Mouse (Mus musculus) embryonic stem cell, embryonic (primary cell): ENCODE data around the gene Fez2.

ENCODE experiments used
- CTCF ChIA-PET, 4 experiments: fragments of 300-600 bp in 2 of 4; fragments of 350-600 bp in 2 of 4; sonication (Branson Sonifier 250); formaldehyde crosslinking; loops; one replicate each; lab custom pipeline; 2022; ENCODE audit warnings: inconsistent platforms in 2 of 4; lab: Charles Lee
- POLR2A ChIA-PET, 4 experiments: fragments of 300-600 bp in 2 of 4; fragments of 350-600 bp in 2 of 4; sonication (Branson Sonifier 250); formaldehyde crosslinking; loops; one replicate each; lab custom pipeline; 2022; ENCODE audit warnings: antibody characterized with exemption in 4 of 4, inconsistent platforms in 1 of 4; lab: Charles Lee

Fez2 gene

DNA sequence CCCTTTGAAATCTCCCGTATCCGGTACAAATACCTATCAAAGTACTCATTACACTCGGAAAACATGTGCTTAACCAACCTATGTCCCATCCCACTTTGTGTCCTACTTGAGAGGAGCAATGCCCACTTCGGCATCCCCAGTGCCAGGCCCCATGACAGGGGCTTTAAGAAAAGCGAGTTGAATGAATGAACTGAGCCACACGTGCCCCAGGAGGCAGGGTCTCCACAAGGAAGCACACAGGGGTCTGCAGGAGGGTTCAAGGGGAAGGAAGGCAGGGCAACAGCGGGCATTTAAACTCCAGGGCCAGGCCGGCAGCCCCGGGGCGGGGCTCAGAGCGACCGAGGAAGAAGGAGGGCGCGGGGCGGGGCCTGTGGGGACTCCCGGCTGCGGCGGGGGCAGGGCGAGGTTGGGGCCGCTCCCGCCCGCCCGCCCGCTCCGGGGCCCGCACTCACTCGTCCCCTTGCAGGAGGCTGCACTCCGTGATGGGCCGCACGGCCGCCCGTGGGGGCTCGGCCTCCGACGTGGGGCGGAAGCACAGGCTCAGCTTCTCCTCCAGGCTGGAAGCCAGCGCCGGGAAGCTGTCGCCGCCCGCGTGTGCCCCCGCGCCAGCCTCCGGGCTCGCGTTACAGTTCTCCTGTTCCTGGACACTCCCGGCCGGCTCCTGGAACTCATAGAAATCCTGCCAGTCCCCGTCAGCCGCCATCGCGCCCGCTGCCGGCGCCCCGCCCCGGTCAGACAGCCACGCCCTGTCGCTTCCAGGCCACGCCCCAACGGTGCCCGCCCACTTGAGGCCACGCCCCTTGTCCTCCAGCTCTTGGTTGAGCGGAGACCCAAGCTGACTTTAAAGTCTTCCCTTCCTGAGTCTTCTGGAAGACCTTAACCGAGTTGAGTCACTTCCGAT is at the start of gene Fez2:
TSS of gene Fez2 (minus strand) at position 772 of the 901 bp plus-strand sequence.
- ChIA-PET CTCF (interaction anchor here in 3 of 4 experiments (1.1 to 1.4 kb wide), 4 partner anchors 12 to 43 kb away, joined by 3 to 5 read pairs (median 4); no protein-coding TSS in a partner anchor), POLR2A (interaction anchor here in 3 of 4 experiments (0.7 to 1.0 kb wide), 3 partner anchors 17 to 127 kb away, joined by 3 to 4 read pairs (median 4); no protein-coding TSS in a partner anchor)

DNA sequence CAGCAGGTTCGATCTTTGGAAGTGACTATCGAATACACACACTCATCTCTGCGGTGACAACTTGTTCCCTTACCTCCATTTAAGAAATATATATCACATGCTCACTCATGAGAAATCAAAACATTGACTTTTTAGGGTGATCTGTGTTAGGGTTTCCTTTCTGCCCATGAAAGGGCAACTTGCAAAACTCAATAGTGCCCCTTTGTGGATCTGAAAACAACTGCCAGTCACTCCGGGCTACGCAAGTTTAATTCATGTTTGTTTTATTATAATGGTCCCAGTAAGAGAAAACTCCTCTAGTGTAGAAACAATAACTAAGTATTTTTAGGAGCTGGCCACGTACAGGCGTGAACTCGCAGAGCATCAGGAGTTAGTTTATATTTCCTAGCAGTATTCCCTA is 47.5 kb upstream of the Fez2 start:
- POLR2A ChIA-PET, result interaction anchor here in 1 of 4 experiments (0.6 kb wide), 1 partner anchor 56 kb away, joined by 3 read pairs; no protein-coding TSS in a partner anchor
- CTCF ChIA-PET, result no interaction called here

DNA sequence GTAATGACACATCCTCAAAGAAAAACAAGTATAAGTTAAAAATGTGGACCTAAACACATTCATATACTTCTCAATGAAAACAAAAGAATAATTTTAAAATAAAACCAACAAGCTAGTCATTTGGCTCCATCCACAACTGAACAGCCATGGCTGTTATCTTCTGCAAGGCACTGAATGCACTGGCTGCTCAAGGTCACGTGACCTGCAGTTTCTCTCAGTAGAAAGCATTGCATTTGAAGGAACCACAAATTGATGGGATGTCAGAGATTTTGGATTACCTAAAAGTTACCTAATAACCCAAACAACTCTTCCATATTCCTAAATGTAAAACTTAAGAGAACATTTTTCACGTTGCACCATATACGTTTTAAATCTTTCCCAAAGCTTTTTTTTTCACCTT is 47.1 kb upstream of the Fez2 start:
- POLR2A ChIA-PET, result interaction anchor here in 1 of 4 experiments (0.6 kb wide), 1 partner anchor 56 kb away, joined by 3 read pairs; no protein-coding TSS in a partner anchor
- CTCF ChIA-PET, result no interaction called here

DNA sequence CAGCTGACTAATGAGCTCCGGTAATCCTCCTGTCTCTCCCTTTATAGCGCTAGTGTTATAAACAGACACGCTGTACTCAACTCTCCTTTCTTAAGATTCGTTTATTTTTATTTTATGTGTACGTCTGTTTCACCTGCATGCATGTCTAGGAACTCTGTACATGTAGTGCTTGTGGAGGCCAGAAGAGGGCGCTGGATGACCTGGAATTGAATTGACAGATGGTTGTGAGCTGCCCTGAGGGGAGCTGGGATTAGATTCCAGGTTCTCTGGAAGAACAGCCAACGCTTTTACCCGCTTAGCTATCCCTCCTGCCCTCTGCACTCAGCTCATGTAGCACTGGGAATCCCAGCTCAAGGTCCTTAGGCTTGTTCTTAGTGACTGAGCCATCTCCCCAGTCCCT is 42.2 kb upstream of the Fez2 start:
- CTCF ChIA-PET, result interaction anchor here (0.6 to 1.7 kb wide), 13 partner anchors 8 to 167 kb away, joined by 3 to 7 read pairs (median 4); no protein-coding TSS in a partner anchor
- POLR2A ChIA-PET, result interaction anchor here in 1 of 4 experiments (1.0 kb wide), 1 partner anchor 19 kb away, joined by 5 read pairs; no protein-coding TSS in a partner anchor

DNA sequence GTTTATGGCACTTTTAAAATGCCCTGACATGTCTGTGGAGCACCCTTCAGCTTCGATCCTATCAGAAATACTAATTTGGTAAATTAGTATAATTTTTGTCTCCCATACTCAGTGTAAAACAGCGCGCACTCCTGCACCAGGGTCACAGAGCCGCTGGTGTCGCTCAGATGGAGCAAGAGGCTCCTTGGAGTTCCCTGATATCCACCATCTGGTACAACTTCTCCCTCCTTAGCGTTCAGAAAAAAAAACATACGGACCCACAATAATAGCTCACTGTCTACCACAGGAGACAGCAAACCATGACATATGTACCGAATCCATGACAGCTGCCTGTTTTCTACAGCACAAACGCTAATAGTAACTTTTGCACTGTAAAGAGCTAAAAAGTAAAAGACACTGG is 37.6 kb upstream of the Fez2 start:
- ChIA-PET POLR2A (no interaction called here), CTCF (interaction anchor here in 2 of 4 experiments (0.7 to 2.2 kb wide), 3 partner anchors 26 to 414 kb away, joined by 3 to 8 read pairs (median 4); no protein-coding TSS in a partner anchor)

DNA sequence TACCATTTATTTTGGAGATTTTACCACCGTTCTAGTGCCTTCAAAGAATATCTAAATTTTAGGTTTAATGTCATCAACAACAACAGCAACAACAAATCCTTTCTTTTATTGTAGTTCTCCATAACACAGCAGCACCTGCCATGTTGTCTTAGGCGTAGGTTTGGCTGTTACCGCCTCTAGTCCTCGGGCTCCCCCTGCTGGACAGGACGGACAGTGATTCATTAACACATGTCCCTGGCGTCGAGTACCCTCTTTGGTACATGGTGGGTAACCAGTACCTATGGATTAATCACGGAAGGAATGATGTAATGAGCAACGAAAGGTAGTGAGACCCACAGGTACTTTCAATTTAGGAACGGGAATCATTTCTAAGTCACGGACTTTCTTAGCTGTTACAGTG is 37.2 kb upstream of the Fez2 start:
- CTCF ChIA-PET, result interaction anchor here in 2 of 4 experiments (0.7 to 2.2 kb wide), 3 partner anchors 25 to 414 kb away, joined by 3 to 8 read pairs (median 4); no protein-coding TSS in a partner anchor
- POLR2A ChIA-PET, result no interaction called here

DNA sequence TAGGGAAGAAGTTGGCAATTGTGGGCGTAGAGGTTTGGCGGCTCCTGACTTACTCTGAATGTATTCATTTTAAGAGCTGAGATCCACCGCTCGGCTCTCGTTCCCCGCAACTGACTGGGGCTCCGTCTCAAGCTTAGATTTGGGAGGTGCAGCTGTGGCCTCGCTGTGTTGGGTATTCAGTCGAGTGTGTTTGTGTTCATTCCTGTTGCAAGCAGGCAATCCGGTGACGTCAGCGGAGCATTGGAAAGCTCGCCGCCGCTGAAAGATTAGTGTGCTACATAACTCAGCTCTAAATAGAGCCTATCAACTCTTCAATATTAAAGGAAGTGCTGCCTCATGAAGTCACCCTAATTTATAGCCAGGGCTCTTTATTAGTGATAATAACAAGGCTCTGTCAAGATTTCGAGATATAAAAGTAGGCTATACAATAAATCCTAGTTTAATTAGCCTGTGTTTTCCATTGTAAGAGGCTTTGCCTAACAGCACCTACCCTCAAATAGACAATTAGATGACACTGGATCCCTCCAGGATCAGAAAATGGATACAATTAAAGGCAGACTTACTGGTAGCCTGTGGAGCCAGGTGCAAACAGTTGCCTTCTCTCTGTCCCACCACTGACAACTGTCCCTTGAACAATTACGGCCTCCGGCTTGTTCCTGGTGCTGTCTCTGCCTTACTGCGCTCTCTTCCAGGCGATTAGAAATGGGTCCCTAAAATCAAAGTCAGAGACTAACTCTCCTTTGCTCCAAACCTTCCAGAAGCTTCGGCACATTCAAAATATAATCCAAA is 36.4 kb upstream of the Fez2 start:
- CTCF ChIA-PET, result interaction anchor here (0.6 to 2.2 kb wide), 6 partner anchors 13 to 413 kb away, joined by 3 to 8 read pairs (median 4); no protein-coding TSS in a partner anchor

DNA sequence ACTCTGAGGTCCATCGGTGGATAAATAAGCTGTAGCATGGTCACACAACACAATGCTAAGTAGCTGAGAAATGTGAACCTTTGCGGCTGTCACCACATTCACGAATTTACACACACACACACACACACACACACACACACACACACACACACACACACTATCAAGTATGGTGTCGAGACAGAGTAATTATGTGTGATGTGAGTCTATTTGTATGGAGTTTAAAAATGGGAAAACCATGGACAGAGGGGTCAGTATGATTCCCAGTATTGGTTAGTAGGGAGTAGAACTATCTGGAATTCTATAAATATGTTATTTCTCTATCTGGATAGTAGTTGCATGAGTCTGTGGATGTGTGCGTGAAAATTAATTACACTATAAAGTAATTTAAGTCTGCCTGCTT is 35.6 kb upstream of the Fez2 start:
- CTCF ChIA-PET, result interaction anchor here (0.6 to 2.2 kb wide), 6 partner anchors 12 to 412 kb away, joined by 3 to 8 read pairs (median 4); no protein-coding TSS in a partner anchor
- POLR2A ChIA-PET, result interaction anchor here in 1 of 4 experiments (1.3 kb wide), 1 partner anchor 12 kb away, joined by 3 read pairs; no protein-coding TSS in a partner anchor

More for the DNA sequence above, 36.4 kb upstream of the Fez2 start:
- POLR2A ChIA-PET, result interaction anchor here in 1 of 4 experiments (1.3 kb wide), 1 partner anchor 13 kb away, joined by 3 read pairs; no protein-coding TSS in a partner anchor

DNA sequence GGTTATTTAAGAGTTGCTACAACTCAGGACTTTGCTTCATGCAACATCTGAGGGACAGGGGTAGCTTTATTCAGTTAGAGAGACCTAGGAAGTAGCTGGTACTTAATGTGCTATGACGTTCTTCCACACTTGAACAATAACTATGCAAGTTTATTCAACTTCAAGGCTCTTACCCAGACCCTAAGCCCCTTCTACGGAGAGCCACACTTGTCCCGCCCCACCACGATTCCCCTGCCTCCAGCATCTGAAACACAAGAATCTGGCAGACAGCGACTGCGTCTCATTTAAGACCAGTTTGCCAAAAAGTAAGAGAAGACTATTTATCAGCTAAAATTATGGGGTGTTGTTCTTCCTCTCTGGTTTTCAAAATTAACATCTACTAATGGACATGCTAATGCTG is 33.9 kb upstream of the Fez2 start:
- ChIA-PET POLR2A (no interaction called here), CTCF (interaction anchor here in 1 of 4 experiments (1.3 kb wide), 1 partner anchor 8 kb away, joined by 4 read pairs; no protein-coding TSS in a partner anchor)

DNA sequence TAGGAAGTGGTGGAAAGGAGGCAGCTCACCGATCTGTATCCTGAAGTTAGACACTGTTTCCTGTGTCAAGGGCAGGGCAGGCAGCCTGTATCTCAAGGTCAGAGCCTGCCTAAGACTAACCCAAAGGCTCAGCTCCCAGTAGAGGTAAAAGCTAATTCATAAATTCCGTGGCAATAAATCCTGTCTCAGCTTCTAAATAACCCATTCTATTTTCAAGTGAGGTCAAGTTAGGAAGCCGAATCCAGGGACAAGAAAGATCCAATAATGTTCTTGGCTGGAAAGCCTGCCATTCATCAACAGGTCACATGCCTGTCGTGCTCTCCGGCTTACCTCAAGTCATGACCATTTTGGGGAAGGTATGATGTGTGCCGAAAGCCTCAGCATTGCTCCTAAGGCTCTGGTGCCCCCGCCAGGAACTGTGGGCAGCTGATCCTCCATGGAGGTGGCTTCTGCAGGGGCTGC is 33.4 kb upstream of the Fez2 start:
- POLR2A ChIA-PET, result no interaction called here
- CTCF ChIA-PET, result interaction anchor here in 1 of 4 experiments (1.3 kb wide), 1 partner anchor 9 kb away, joined by 4 read pairs; no protein-coding TSS in a partner anchor

DNA sequence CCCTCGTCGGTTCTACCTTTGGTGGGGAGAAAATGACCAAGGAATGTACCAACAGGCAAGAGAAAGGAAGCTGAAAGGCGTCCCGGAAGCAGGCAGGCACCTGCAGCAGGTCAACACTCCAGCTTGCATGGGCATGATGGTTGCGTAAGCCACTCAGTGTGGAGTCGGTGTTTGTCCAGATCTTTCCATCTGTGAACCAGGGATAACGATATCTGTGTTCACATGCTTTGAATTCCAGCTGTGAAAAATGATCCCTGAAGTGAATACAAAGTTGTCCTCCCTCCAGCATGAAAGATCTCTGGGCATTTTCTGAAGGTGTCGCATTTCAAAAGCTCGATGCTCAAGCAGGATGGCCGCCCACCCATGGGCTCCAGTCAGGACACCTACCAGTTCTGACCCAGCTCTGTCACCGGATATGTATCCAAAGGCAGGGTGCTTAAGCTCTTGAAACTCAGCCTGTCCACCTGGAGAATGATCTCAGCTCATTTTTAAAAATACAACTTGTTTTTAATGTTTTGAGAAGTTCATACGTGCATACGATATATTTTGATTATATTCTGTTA is 31.8 kb upstream of the Fez2 start:
- CTCF ChIA-PET, result interaction anchor here in 2 of 4 experiments (0.5 to 1.2 kb wide), 2 partner anchors 30 to 142 kb away, joined by 3 to 4 read pairs; no protein-coding TSS in a partner anchor
- POLR2A ChIA-PET, result interaction anchor here in 1 of 4 experiments (1.0 kb wide), 1 partner anchor 9 kb away, joined by 3 read pairs; no protein-coding TSS in a partner anchor

DNA sequence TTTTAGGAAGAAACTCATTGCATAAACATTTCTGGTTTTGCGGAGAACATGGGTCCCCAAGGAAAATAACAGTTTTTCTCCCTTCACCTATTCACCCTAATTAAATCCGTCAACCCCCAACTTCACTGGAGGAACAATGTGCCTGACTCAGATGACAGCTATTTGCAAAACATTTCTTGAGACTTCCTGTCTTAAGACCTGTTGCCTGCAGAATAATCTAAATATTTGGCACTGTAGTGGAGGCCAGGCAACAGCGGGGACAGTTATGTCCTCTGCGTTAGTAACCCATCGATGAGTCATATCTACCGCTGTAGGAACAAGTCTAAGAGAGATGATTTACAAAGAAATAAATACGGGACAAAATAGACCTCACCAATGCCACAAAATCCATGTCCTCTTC is 26.9 kb upstream of the Fez2 start:
- POLR2A ChIA-PET, result no interaction called here
- CTCF ChIA-PET, result no interaction called here

DNA sequence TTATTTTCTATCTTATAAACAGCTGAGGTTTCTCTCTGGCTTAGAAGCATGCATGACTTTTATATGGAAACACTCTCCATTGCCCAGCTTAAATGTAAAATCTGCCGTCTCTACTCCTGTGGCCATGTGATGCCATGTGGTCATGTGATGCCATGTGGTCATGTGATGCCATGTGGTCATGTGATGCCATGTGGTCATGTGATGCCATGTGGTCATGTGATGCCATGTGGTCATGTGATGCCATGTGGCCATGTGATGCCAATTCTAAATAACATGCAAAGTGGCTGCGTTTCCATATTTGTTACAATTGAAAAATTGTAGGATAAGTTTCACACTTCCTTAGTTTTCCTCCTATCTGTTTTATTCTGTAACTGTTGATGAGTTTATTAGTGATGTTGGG is 22.8 kb upstream of the Fez2 start:
- POLR2A ChIA-PET, result interaction anchor here in 1 of 4 experiments (1.2 kb wide), 1 partner anchor 13 kb away, joined by 3 read pairs; no protein-coding TSS in a partner anchor
- CTCF ChIA-PET, result no interaction called here

DNA sequence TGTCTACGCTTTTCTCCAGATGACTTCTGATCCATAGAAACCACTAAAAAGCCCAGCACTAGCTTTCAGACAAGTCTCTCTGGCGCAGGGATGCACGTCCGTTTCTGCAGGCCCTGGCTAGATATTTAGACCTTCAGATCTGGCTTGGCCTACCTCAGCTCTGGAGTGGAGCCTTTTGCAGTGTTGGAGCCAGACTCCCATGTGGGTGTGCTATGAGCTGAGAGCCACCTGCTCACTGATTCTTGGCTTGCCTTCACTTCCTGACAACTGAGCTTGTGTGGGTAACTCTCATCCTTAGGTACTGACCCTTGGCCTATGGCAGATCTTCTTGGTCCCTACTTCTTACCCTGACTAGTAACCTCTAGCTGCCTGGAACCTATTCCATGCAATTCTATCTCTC is 19.2 kb upstream of the Fez2 start:
- CTCF ChIA-PET, result interaction anchor here in 1 of 4 experiments (1.3 kb wide), 1 partner anchor 155 kb away, joined by 5 read pairs; no protein-coding TSS in a partner anchor
- POLR2A ChIA-PET, result no interaction called here

DNA sequence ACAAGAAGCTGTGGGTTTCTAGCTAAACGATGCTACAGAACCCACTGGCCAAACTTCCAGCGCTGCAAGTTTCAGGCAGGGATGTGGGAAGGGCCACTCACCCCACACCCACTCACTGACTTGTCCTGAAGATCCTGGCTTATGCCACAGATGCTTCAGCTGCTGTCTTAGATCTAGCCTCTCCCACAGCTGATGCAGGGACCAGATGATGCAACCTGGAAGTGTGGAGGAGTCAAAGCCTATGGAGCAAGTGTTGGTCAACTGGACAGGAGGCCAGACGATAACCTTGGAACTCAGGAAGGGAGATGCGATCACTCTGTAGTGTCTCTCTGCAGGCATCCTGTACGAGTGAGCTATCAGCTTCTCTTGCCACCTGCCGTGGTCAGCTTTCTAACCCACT is 17.7 kb upstream of the Fez2 start:
- ChIA-PET POLR2A (interaction anchor here in 1 of 4 experiments (0.6 kb wide), 1 partner anchor 10 kb away, joined by 3 read pairs; no protein-coding TSS in a partner anchor), CTCF (interaction anchor here in 2 of 4 experiments (1.0 to 1.5 kb wide), 3 partner anchors 236 to 394 kb away, joined by 4 to 5 read pairs (median 5); no protein-coding TSS in a partner anchor)

DNA sequence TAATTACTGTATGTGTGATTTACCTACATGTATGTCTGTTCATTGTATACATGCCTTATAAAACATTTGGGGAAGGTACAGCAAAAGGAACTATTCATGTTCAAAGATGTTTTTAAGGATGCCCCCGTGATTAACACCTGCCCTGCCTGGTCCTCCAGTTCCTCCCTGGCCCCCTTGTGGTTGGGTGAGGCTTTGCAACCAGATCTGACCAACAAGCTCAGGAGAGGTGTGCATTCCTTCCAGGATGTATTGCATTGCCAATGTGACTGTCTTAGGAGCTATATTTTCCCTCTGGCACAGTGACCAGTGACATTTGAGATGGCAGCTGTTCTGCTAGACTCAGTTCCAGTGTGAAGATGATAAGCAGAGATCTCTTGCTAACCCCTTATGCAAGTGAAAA is 16.8 kb upstream of the Fez2 start:
- POLR2A ChIA-PET, result interaction anchor here in 2 of 4 experiments (0.6 to 0.9 kb wide), 2 partner anchors 158 to 235 kb away, joined by 3 to 4 read pairs; partner anchors contain the start of gene Crim1 (in 1 of the 2)

DNA sequence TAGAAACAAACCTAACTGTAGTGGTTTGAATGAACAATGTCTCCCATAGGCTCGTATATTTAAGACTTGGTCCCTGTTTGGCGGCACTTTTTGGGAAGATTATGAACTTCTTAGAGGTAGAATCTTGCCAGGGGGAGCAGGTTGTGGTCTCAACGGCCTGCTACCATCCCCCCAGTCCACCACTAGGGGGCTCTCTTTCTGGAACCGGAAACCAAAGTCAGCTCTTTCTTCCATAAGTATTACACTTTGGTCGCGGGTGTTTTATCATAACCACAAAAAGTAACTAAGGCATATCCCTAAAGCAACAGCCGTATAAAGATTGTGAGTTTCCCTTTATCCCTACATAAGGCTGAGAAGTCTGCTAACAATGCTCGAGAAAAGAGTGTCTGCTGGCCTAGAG is 12.4 kb upstream of the Fez2 start:
- ChIA-PET POLR2A (no interaction called here), CTCF (interaction anchor here (0.5 to 2.1 kb wide), 16 partner anchors 11 to 464 kb away, joined by 3 to 9 read pairs (median 4); partner anchors contain the start of gene Fez2 (in 2 of the 4))

More for the DNA sequence above, 16.8 kb upstream of the Fez2 start:
- CTCF ChIA-PET, result interaction anchor here (0.5 to 1.4 kb wide), 7 partner anchors 17 to 1602 kb away, joined by 4 to 13 read pairs (median 5); partner anchors contain the start of gene Fez2 (in 1 of the 4)
